Mouse (Mus musculus) kidney, embryonic 16.5 days (tissue): ENCODE data around the gene Slc43a1. TPM values are rescaled to one million over a fixed set of nuclear protein-coding genes. Genes with fewer than 3 reads are reported as not detected.
"Not testable (repeated sequence)": the region's sequence is repeated elsewhere in the genome, so short reads cannot be mapped to it uniquely, and the experiment has no call there.

Source experiments
- ATAC-seq: fragments of 200-750 bp; cut with Nextera tagmentation; 2 replicates; pipeline ENCODE4 v1.8.0; 2017; ENCODE audit warnings: moderate TSS enrichment; ENCODE audit not compliant: low FRiP score, low TSS enrichment
- H3K27ac ChIP-seq: fragments of 300-500 bp; sonication (generic); 2 replicates; pipeline ENCODE4 v1.5.1; 2014; ENCODE audit warnings: low read length
- H3K27me3 ChIP-seq: fragments of 300-500 bp; sonication (generic); 2 replicates; pipeline ENCODE4 v1.6.1; 2014; ENCODE audit warnings: low read length, control low read depth, mixed read lengths; ENCODE audit not compliant: insufficient read depth
- H3K36me3 ChIP-seq: fragments of 300-500 bp; sonication (generic); 2 replicates; pipeline ENCODE4 v1.6.1; 2014; ENCODE audit warnings: low read length, control low read depth, mixed read lengths; ENCODE audit not compliant: insufficient read depth
- H3K4me1 ChIP-seq: fragments of 300-500 bp; sonication (generic); 2 replicates; pipeline ENCODE4 v1.6.1; 2014; ENCODE audit warnings: low read length, control low read depth, mixed read lengths; ENCODE audit not compliant: insufficient read depth
- H3K4me2 ChIP-seq: fragments of 300-500 bp; sonication (generic); replicated peaks from 2 replicates; pipeline ENCODE4 v1.6.1; 2014; ENCODE audit warnings: low read depth, low read length
- H3K4me3 ChIP-seq: fragments of 300-500 bp; sonication (generic); 2 replicates; pipeline ENCODE4 v1.5.1; 2014; ENCODE audit warnings: mild to moderate bottlenecking, low read length
- H3K9ac ChIP-seq: fragments of 300-500 bp; sonication (generic); replicated peaks from 2 replicates; pipeline ENCODE4 v1.6.1; 2014; ENCODE audit warnings: low read length
- H3K9me3 ChIP-seq: fragments of 300-500 bp; sonication (generic); 2 replicates; pipeline ENCODE4 v1.6.1; 2016; ENCODE audit warnings: low read length, control low read depth
- WGBS: fragments of 180-500 bp; shearing (Covaris S2); extraction: QIAGEN DNeasy Blood & Tissue Kit; methylation state at CpG from one replicate; pipeline ENCODE4 v1.1.7; 2014; 5-methylcytosine and 5-hydroxymethylcytosine counted together
- polyA plus RNA-seq: library from polyadenylated mRNA; unstranded; fragments of >200 nt; fragmentation: Nextera tagmentation; extraction: Ambion mirVana; gene quantifications from 2 replicates; pipeline ENCODE4 v1.2.1, GENCODE M21; 2015

Gene Slc43a1
- polyA plus RNA-seq, 1 experiment from 2014 or later: 15.6 TPM

- H3K9me3 ChIP-seq: no peaks in the 10 kb centered on the region
- H3K27ac ChIP-seq: no peak overlapping the region
- H3K27me3 ChIP-seq: peaks cover 64% of the 10 kb centered on the region
- under 1% methylated on average over 58 of the region's 58 CpGs for WGBS
- peak overlapping the region; percentile 31; the same call in 1 of the 2 replicates for H3K9ac ChIP-seq
- peak overlapping the region; percentile 82 for H3K4me2 ChIP-seq
- H3K4me1 ChIP-seq: peaks cover 44% of the 10 kb centered on the region
- no peaks in the 10 kb centered on the region for H3K36me3 ChIP-seq
- ATAC-seq: peak; percentile 10; the same call in 1 of the 2 replicates
- peak overlapping the region; percentile 65 for H3K4me3 ChIP-seq
These were observed 49.0 kb downstream of the Slc43a1 start for GRCm38 (mm10) chr2:84887411-84888271.

GRCm38 (mm10) chr2:84888657-84889315 is 50.1 kb downstream of the Slc43a1 start:
- Histone ChIP-seq H3K27me3 (peaks cover 65% of the 10 kb centered on the region), H3K27ac (no peak overlapping the region), H3K9ac (peak overlapping the region; percentile 19; the same call in 1 of the 2 replicates), H3K4me2 (peak overlapping the region; percentile 54), H3K4me1 (peaks cover 33% of the 10 kb centered on the region), H3K36me3 (no peaks in the 10 kb centered on the region), H3K9me3 (no peaks in the 10 kb centered on the region), H3K4me3 (peak overlapping the region; percentile 37)
- 2% methylated on average over 28 of the region's 28 CpGs for WGBS
- no peak for ATAC-seq

- Histone ChIP-seq H3K9ac (peak overlapping the region; percentile 19; the same call in 1 of the 2 replicates), H3K36me3 (no peaks in the 10 kb centered on the region), H3K4me2 (peak overlapping the region; percentile 54), H3K4me3 (peak overlapping the region; percentile 37), H3K4me1 (peaks cover 33% of the 10 kb centered on the region), H3K9me3 (no peaks in the 10 kb centered on the region), H3K27me3 (peaks cover 58% of the 10 kb centered on the region), H3K27ac (no peak overlapping the region)
- WGBS: 14% methylated on average over 14 of the region's 14 CpGs
- ATAC-seq: no peak
These were observed 50.8 kb downstream of the Slc43a1 start for GRCm38 (mm10) chr2:84889316-84890044.

GRCm38 (mm10) chr2:84890045-84890340 is 51.3 kb downstream of the Slc43a1 start:
- Histone ChIP-seq H3K4me1 (peaks cover 33% of the 10 kb centered on the region), H3K4me2 (0 out of 2 replicates have a peak overlapping the region, but pooled peaks have one; percentile 10), H3K27ac (no peak overlapping the region), H3K36me3 (no peaks in the 10 kb centered on the region), H3K9ac (no peak overlapping the region), H3K4me3 (no peak overlapping the region), H3K9me3 (no peaks in the 10 kb centered on the region), H3K27me3 (peaks cover 53% of the 10 kb centered on the region)
- ATAC-seq: peak; percentile 46
- 0% methylated on average over 5 of the region's 5 CpGs for WGBS

GRCm38 (mm10) chr2:84893359-84893758 is 54.7 kb downstream of the Slc43a1 start:
- ATAC-seq: no peak
- peaks cover 10% of the 10 kb centered on the region for H3K4me1 ChIP-seq
- no peaks in the 10 kb centered on the region for H3K36me3 ChIP-seq
- peaks cover 21% of the 10 kb centered on the region for H3K27me3 ChIP-seq
- no peak overlapping the region for H3K9ac ChIP-seq
- no peak overlapping the region for H3K4me3 ChIP-seq
- no peaks in the 10 kb centered on the region for H3K9me3 ChIP-seq
- 58% methylated on average over 6 of the region's 6 CpGs for WGBS
- H3K4me2 ChIP-seq: no peak overlapping the region
- H3K27ac ChIP-seq: no peak overlapping the region

GRCm38 (mm10) chr2:84895495-84896198 is 57.0 kb downstream of the Slc43a1 start:
- Histone ChIP-seq H3K9me3 (no peaks in the 10 kb centered on the region), H3K9ac (no peak overlapping the region), H3K27me3 (peaks cover 6% of the 10 kb centered on the region; the same call in 1 of the 2 replicates), H3K4me1 (no peaks in the 10 kb centered on the region), H3K36me3 (no peaks in the 10 kb centered on the region), H3K4me2 (no peak overlapping the region), H3K4me3 (no peak overlapping the region), H3K27ac (no peak overlapping the region)
- 33% methylated on average over 4 of the region's 4 CpGs for WGBS
- ATAC-seq: no peak; the same call in 1 of the 2 replicates

GRCm38 (mm10) chr2:84896686-84897085 is 58.0 kb downstream of the Slc43a1 start:
- WGBS: 94% methylated on average over 6 of the region's 6 CpGs
- H3K36me3 ChIP-seq, H3K27ac ChIP-seq, H3K4me2 ChIP-seq, H3K9ac ChIP-seq, H3K4me1 ChIP-seq, H3K4me3 ChIP-seq, ATAC-seq, H3K9me3 ChIP-seq, H3K27me3 ChIP-seq: not testable (repeated sequence)

GRCm38 (mm10) chr2:84912722-84913121 is 74.1 kb downstream of the Slc43a1 start:
- H3K4me3 ChIP-seq: no peak overlapping the region
- 40% methylated on average over 3 of the region's 3 CpGs for WGBS
- H3K9ac ChIP-seq: no peak overlapping the region
- H3K27me3 ChIP-seq: no peaks in the 10 kb centered on the region
- H3K27ac ChIP-seq: no peak overlapping the region
- no peaks in the 10 kb centered on the region for H3K9me3 ChIP-seq
- no peaks in the 10 kb centered on the region for H3K36me3 ChIP-seq
- H3K4me1 ChIP-seq: no peaks in the 10 kb centered on the region
- H3K4me2 ChIP-seq: no peak overlapping the region
- no peak for ATAC-seq
